Mouse (Mus musculus): Measurements from ENCODE around the gene Cpeb2.

Gene Cpeb2

DNA sequence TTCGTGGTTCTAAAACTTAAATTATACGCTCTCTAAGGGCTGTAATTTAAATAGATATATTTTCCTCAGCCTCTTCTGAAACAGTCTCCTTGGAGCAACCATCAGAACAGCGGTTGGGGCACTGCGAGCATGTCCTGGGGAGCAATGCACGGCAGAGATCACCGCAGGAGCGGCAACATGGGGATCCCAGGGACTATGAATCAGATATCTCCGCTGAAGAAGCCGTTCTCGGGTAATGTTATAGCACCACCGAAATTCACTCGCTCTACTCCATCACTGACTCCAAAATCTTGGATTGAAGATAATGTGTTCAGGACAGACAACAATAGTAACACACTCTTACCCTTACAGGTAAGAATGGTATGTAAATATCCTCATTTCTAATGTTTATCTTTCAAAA lies 4.3 kb downstream of the Cpeb2 start:
- no peak for DNase-seq (ENCODE audit: low spot score in 2 of 2)

- no peak for DNase-seq (ENCODE audit: low spot score in 2 of 2)
These were observed 6.3 kb downstream of the Cpeb2 start for GRCm38 (mm10) chr5:43239141-43239835.

DNA sequence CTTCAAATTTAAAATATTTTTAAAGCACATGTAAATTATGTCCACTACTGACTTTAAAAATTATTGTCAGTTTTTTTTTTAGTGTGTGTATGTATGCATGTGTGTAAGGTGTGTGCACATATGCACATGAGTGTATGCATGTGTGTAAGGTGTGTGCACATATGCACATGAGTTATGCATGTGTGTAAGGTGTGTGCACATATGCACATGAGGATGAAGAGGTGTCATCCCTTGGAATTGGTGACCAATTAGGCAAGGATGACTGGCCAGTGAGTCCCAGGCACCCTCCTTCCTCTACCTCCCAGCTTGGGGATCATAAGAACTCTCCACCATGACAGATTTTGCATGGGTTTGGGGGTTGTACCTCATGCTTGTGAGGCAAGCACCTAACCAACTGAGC lies 7.8 kb downstream of the Cpeb2 start:
- DNase-seq (ENCODE audit: low spot score in 2 of 2) = no peak

DNA sequence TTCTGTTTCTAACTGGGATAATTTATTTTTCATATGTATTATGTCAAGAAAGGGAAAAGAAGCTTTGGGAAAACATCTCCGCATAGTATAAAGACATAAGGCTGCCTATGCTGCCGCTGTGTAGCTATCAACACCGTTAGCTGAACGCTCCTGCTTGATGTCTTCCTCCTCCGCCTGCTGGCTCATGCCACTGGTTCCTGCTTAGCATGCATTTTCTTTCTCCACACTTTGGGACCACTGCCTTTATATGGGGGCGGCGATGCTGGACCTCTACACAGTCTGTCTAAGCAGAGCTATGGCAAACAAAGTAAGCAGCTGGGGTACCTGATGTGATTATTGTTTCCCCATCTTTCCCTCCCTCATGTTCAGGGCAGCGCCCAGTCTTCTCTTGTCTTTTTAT lies 13.3 kb downstream of the Cpeb2 start:
- DNase-seq (ENCODE audit: low spot score in 2 of 2) = no peak

DNA sequence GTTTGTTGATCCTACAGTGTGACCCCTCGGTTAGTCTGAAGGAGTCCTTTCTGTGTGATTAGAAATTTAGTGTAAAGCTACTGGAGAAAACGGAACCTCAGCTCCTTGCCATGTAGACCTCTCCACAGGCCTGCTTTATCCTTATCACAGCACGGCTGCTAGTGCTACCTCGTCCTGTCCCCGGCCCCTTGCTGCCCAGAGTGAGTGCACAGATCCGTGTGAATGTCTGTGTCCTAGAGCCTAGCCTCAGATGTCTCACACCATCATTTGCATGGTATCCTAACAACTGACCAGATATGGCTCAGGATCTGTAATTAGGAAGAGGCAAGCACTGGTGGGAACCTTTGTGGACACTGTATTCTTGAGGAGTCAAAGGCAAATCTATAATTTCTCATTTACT lies 14.0 kb downstream of the Cpeb2 start:
- no peak for DNase-seq (ENCODE audit: low spot score in 2 of 2)

GRCm38 (mm10) chr5:43248001-43248430 lies 15.0 kb downstream of the Cpeb2 start:
- DNase-seq (ENCODE audit: low spot score in 2 of 2) = no peak

GRCm38 (mm10) chr5:43257490-43257889 lies 24.5 kb downstream of the Cpeb2 start:
- no peak for DNase-seq (ENCODE audit: low spot score in 2 of 2)

DNA sequence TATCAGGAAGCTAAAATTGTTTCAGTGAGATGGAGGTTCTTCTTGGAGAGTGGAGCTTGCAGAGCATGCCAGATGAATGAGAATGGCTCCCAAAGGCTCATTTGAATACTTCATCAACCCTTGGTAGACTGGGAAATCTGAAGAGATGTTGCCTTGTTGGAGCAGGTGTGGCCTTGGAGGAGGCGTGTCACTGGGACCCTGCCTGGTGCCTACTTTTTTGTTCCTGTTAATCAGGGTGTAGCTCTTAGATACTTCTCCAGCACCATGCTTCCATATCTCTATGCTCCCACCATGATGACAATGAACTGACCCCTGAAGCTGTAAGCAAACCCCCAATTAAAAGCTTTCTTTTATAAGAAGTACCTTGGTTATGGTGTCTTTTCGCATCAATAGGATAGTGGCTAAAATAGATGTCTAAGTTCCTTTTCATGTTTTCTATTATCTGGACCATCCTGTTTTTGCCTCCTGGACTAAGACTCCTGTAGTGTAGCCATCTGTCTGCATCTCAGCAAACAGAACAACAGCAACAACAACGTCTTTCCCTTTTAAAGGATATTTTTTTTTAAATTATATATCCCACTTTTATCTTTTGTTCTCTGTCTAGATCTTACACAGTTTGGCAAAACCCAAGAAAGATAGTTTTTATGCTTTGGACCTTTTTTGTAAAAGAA lies 25.6 kb downstream of the Cpeb2 start:
- no peak for DNase-seq (ENCODE audit: low spot score in 2 of 2)

- no peak for DNase-seq (ENCODE audit: low spot score in 2 of 2)
These were observed 28.8 kb downstream of the Cpeb2 start for GRCm38 (mm10) chr5:43261814-43262213.

GRCm38 (mm10) chr5:43263951-43264350 lies 31.0 kb downstream of the Cpeb2 start:
- no peak for DNase-seq (ENCODE audit: low spot score in 2 of 2)

GRCm38 (mm10) chr5:43264696-43265095 lies 31.7 kb downstream of the Cpeb2 start:
- DNase-seq (ENCODE audit: low spot score in 2 of 2) = no peak

DNA sequence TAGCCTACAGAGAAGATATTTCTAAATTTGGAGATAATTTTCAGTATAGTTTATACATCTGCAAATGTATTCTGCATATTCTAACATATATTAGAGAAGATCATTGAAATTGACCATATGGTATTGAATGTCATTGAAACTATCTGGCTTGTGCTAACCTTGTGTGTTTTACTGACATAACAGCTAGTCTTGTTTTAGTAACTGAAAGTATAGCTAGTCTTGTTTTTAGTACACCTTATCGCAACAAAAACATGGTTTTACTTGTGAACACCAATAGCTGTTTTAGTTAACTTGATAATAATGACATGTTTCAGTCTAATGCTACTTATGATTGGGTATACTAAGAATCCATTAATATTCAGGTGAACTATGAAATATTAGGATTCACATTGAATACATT lies 45.0 kb downstream of the Cpeb2 start:
- DNase-seq (ENCODE audit: low spot score in 2 of 2) = no peak

GRCm38 (mm10) chr5:43279774-43280173 lies 46.8 kb downstream of the Cpeb2 start:
- no peak for DNase-seq (ENCODE audit: low spot score in 2 of 2)

- DNase-seq (ENCODE audit: low spot score in 2 of 2) = no peak
These were observed 52.8 kb downstream of the Cpeb2 start for GRCm38 (mm10) chr5:43285756-43286155.

DNA sequence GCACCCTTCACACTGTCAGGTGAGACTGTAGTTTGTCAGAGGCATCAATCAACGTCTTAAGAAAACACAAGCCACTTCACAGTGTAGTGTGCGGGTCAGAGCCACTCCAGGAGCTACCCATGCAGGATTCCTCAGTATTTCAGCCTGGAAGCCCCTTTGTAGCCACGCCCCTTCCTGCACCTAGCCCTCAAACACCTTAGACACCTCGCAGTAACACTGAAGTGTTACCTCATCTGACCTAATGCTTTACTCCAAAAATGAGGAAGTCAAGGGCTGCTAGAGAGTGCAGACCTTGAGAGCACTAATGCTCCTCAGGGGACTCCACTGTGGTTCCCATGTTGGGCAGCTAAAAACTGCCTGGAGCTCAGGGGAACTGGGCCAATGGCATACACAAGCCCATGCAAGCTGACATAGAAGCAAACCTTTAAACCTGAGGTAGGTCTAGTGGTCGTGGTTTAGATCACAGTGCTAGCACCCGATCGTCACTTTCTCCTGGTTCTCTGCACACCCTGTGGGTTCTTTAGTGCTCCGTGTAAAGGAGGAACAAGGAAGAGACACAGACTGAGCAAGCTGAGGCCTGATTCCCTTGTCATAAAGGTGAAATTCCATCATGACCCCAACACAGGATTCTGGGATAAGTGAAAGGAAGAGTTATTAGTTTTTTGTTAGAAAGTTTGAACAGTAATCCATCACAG lies 56.9 kb downstream of the Cpeb2 start:
- no peak for DNase-seq (ENCODE audit: low spot score in 2 of 2)

- DNase-seq (ENCODE audit: low spot score in 2 of 2) = no peak
These were observed 60.2 kb downstream of the Cpeb2 start for GRCm38 (mm10) chr5:43293136-43293535.

GRCm38 (mm10) chr5:43297459-43297858 lies 64.5 kb downstream of the Cpeb2 start:
- DNase-seq (ENCODE audit: low spot score in 2 of 2) = no peak

DNA sequence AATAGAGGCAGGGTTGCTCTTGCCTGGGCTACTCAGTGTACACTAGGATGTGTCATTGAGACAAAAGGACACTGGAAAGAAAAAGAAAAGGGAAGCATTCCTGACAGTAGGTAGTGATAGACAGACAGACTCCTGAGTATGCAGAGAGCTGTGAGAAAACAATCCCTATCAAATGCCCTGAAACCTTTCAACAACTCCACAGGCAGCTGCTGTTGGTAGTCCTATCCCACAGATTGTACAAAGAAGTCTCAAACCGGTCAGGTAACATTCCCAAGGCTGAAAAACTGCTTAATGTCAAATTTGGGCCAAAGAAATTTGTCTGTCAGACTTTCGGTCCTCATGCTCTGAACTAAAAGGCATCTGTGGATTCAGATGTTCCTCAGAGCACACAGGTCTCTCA lies 66.0 kb downstream of the Cpeb2 start:
- no peak for DNase-seq (ENCODE audit: low spot score in 2 of 2)

DNA sequence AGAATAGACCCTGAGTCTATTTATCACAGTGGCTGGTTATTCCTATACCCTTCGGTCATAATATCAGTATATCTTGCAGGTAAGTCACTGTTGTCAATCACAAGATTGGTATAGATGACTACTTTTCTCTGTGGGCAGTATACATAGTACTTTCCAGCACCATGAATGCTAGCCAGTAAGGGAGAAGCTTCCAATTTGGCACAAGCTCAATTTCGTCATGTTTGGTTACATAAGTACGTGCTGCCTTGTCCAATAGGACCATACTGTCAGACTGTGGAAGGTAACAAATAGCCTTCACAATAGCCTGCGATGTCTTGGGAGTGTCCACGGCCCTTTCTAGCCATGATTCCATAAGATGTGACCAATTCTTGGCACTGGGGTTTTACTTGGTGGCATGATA lies 67.1 kb downstream of the Cpeb2 start:
- no peak for DNase-seq (ENCODE audit: low spot score in 2 of 2)

DNA sequence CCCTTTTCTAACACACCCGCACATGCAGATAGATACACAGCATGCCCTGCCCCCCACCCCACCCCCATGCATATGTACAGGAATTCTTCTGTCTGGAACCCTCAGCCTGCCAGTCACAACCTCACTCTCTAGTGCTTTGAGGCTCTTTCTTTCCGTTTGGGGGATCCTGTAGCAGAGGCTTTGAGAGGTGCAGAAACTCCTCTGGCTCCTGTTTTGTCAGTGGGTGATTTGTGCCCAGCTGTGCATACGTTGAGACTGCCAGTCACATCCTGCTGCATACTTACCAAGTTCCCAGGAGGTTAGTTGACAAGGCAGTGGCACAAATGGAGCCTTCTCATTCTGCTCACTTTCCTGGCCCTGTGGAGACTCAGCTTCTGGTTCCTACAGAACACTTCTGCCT lies 68.0 kb downstream of the Cpeb2 start:
- no peak for DNase-seq (ENCODE audit: low spot score in 2 of 2)

DNA sequence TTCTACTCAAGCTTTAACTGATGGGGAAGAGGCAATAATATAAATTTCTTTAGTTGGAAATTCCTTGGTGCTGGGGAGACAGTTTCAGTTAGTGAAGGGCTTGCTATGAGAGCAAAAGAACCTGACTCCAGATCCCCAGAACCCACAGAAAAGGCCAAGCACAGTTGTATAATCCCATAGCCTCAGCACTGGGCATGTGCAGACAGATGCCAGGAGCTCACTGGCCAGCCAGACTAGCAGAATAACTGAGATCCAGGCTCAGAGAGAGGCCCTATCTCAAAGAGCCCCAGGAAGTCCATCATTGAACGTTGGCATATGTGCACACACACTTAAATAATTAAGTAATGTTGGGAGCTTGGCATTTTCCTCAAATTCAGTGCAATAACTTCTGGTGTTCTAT lies 70.5 kb downstream of the Cpeb2 start:
- DNase-seq (ENCODE audit: low spot score in 2 of 2) = no peak

DNA sequence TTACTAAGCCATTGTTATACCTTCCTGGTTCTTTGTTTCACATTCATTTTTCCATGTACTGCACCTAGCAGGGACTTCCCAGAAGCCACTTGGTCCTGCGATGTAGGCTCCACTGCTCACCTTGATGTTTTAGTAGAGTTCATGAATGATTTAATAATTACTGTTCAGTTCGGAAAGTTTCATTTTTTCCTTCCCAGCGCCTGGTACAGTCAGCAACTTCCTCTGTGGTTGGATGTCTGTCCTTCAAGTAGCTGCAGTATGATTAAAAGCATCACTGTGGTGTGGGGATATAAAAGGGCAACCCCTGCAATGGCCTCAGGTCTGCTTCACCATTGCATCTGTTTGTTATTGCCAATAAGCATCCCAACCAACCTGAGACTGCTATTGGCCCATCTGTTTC lies 72.5 kb downstream of the Cpeb2 start:
- no peak for DNase-seq (ENCODE audit: low spot score in 2 of 2)

DNA sequence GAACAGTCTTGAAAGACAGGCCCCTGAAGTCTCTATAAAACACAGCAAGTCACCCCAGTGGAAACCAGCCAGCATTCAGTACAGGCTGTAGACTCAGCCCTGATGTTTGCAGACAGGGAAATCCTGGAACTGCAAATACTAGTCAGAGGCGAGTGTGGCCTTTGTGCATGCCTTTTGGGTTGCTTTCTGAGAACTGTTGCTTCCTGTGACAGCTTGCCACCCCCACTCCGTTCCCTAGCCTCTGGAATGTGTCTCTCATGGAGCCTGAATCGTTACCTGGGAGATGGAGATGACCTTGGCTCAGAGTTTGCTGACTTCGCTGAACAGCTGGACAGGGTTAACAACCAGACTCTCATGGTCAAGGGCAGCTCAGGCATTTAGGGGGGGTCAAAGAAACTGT lies 77.0 kb downstream of the Cpeb2 start:
- DNase-seq (ENCODE audit: low spot score in 2 of 2) = no peak

Data from spleen, postnatal 4 days (tissue).